Mouse (Mus musculus): Measurements from ENCODE around the gene Sync.

Gene Sync

GRCm38 (mm10) chr4:129252492-129252891 is 34.9 kb upstream of the Sync start:
- ChIA-PET POLR2A (interaction anchor here (0.6 to 59.8 kb wide), 23 partner anchors 0 to 263 kb away, joined by 3 to 2422 read pairs (median 6); partner anchors contain the start of genes C77080 (in 3 of the 4), Bsdc1 (in 1 of the 4), Rnf19b (in 1 of the 4) and S100pbp (in 1 of the 4)), CTCF (interaction anchor here in 2 of 4 experiments (0.6 to 3.1 kb wide), 2 partner anchors 24 kb away, joined by 3 to 12 read pairs; no protein-coding TSS in a partner anchor)

GRCm38 (mm10) chr4:129254571-129254970 is 32.8 kb upstream of the Sync start:
- ChIA-PET CTCF (interaction anchor here in 1 of 4 experiments (0.7 kb wide), 1 partner anchor 803 kb away, joined by 3 read pairs; no protein-coding TSS in a partner anchor), POLR2A (interaction anchor here in 3 of 4 experiments (0.5 to 59.8 kb wide), 8 partner anchors 2 to 51 kb away, joined by 4 to 2422 read pairs (median 68); partner anchors contain the start of gene C77080 (in 2 of the 3))

- CTCF ChIA-PET, result interaction anchor here in 2 of 4 experiments (0.6 to 1.2 kb wide), 3 partner anchors 18 to 39 kb away, joined by 3 to 4 read pairs (median 3); no protein-coding TSS in a partner anchor
- POLR2A ChIA-PET, result interaction anchor here (0.6 to 59.8 kb wide), 20 partner anchors 4 to 574 kb away, joined by 3 to 2422 read pairs (median 4); partner anchors contain the start of genes C77080 (in 1 of the 4), Rnf19b (in 1 of the 4), S100pbp (in 1 of the 4) and Txlna (in 1 of the 4)
Observed at GRCm38 (mm10) chr4:129256450-129257380, 30.7 kb upstream of the Sync start.

GRCm38 (mm10) chr4:129259101-129259500 is 28.3 kb upstream of the Sync start:
- POLR2A ChIA-PET, result interaction anchor here in 3 of 4 experiments (0.6 to 53.2 kb wide), 11 partner anchors 8 to 218 kb away, joined by 3 to 2422 read pairs (median 3); no protein-coding TSS in a partner anchor
- CTCF ChIA-PET, result no interaction called here

- ChIA-PET CTCF (interaction anchor here in 3 of 4 experiments (0.9 to 1.5 kb wide), 6 partner anchors 13 to 195 kb away, joined by 3 to 9 read pairs (median 4); no protein-coding TSS in a partner anchor), POLR2A (interaction anchor here in 3 of 4 experiments (0.6 to 53.2 kb wide), 26 partner anchors 9 to 230 kb away, joined by 3 to 2422 read pairs (median 4); partner anchors contain the start of genes S100pbp (in 3 of the 3), Yars (in 3 of the 3), Bsdc1 (in 1 of the 3) and Fam229a (in 1 of the 3))
Observed at GRCm38 (mm10) chr4:129260678-129261077, 26.7 kb upstream of the Sync start.

DNA sequence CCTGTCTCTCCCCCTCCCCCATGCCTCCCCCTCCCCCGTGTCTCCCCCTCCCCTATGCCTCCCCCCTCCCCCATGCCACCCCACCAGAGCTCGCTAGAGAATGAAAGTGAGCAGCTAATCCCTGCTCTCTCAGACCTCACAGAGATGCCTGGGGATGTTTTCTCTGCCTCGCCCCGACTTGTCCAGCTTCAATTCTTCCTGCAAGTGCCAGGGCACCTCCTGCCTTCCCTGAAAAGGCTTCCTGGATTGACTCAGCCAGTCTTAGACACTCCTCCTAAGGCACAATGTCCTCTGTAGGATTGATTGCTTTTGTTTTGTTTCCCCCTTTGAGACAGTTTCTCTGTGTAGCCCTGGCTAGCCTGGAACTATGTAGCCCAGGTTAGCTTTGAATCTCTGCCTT is 26.2 kb upstream of the Sync start, which contains the start of gene C77080:
TSS of gene C77080 (minus strand) at position 209 of the 400 bp plus-strand sequence.
- ChIA-PET POLR2A (interaction anchor here (0.6 to 53.2 kb wide), 24 partner anchors 9 to 230 kb away, joined by 3 to 2422 read pairs (median 4); partner anchors contain the start of genes S100pbp (in 3 of the 4), Yars (in 3 of the 4), Bsdc1 (in 1 of the 4) and Fam229a (in 1 of the 4)), CTCF (interaction anchor here in 3 of 4 experiments (0.6 to 1.5 kb wide), 7 partner anchors 12 to 194 kb away, joined by 3 to 9 read pairs (median 4); no protein-coding TSS in a partner anchor)

DNA sequence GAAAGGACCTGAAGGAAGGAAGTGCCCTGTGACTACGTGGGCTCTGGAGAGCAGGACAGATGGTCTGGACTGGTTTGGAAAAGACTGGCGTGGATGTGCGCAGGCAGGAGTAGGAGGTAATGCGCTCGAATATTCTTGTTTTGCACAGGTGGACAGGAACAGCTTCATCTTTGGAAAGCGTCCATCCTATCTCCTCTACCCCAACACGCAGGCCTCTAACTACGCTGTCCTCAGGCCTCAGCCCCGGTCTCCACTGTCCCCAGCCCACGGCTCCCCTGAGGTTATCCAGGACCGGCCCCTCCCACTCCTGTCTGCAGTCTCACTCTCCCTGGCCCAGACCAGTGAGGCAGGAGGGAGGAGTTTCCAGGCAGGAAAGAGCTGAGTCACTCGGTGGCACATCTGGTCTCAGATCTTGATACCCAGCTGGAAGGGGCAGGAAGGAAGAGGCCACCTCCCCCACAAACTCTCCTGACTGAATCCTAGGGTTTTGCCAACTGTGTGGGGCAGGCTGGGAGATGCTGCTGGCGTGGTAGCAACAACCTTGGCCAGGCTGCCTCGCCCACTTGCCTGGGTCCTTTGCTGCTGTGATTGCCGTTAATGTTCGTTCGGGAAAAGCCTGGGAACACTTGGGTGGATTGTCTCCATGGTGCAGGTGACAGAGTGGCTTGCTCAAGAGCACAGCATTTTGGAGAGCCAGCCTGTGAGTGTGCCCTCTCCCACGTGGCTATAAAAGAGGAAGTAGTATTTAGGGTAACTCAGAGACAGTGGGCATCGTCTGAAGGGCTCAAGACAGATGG is 24.0 kb upstream of the Sync start:
- POLR2A ChIA-PET, result interaction anchor here (0.5 to 53.2 kb wide), 29 partner anchors 9 to 1391 kb away, joined by 3 to 2422 read pairs (median 4); partner anchors contain the start of genes Bsdc1 (in 1 of the 4), Rnf19b (in 1 of the 4), S100pbp (in 1 of the 4) and Yars (in 1 of the 4)
- CTCF ChIA-PET, result interaction anchor here in 3 of 4 experiments (0.6 to 1.5 kb wide), 6 partner anchors 12 to 192 kb away, joined by 3 to 11 read pairs (median 4); no protein-coding TSS in a partner anchor

- ChIA-PET POLR2A (interaction anchor here (0.5 to 53.2 kb wide), 32 partner anchors 8 to 247 kb away, joined by 3 to 2422 read pairs (median 4); partner anchors contain the start of genes Rnf19b (in 2 of the 4), S100pbp (in 2 of the 4), Yars (in 2 of the 4) and Bsdc1 (in 1 of the 4)), CTCF (interaction anchor here (0.6 to 2.3 kb wide), 12 partner anchors 10 to 154 kb away, joined by 3 to 15 read pairs (median 3); partner anchors contain the start of gene Hpca (in 1 of the 4))
Observed at GRCm38 (mm10) chr4:129266191-129266590, 21.2 kb upstream of the Sync start.

GRCm38 (mm10) chr4:129266821-129267220 is 20.6 kb upstream of the Sync start:
- POLR2A ChIA-PET, result interaction anchor here (0.5 to 53.2 kb wide), 25 partner anchors 9 to 209 kb away, joined by 3 to 2422 read pairs (median 7); partner anchors contain the start of genes Rnf19b (in 2 of the 4), Bsdc1 (in 1 of the 4), S100pbp (in 1 of the 4) and Yars (in 1 of the 4)
- CTCF ChIA-PET, result interaction anchor here in 3 of 4 experiments (0.6 to 2.3 kb wide), 8 partner anchors 9 to 154 kb away, joined by 3 to 15 read pairs (median 3); partner anchors contain the start of gene Hpca (in 1 of the 3)

DNA sequence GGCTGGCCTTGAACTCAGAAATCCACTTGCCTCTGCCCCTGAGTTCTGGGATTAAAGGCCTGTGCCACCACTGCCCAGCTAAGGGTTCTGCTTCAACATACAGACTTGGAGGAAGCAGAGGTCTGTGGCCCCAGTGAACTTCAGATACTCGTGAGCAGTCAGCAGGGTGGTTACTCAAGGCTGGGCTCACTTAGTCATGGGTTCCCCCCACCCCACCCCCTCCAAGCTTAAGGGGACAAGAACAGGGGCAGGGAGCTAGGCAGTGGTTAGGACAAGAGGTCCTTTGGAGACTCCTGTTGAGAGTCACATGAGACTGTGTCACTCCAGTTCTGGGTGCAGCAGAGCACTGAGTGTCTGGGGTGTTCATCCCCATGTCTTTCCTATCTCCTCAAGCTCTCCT is 18.7 kb upstream of the Sync start:
- CTCF ChIA-PET, result interaction anchor here in 3 of 4 experiments (0.5 to 1.2 kb wide), 3 partner anchors 8 to 116 kb away, joined by 3 read pairs; no protein-coding TSS in a partner anchor
- POLR2A ChIA-PET, result interaction anchor here (0.6 to 53.2 kb wide), 16 partner anchors 7 to 211 kb away, joined by 3 to 2422 read pairs (median 4); no protein-coding TSS in a partner anchor

DNA sequence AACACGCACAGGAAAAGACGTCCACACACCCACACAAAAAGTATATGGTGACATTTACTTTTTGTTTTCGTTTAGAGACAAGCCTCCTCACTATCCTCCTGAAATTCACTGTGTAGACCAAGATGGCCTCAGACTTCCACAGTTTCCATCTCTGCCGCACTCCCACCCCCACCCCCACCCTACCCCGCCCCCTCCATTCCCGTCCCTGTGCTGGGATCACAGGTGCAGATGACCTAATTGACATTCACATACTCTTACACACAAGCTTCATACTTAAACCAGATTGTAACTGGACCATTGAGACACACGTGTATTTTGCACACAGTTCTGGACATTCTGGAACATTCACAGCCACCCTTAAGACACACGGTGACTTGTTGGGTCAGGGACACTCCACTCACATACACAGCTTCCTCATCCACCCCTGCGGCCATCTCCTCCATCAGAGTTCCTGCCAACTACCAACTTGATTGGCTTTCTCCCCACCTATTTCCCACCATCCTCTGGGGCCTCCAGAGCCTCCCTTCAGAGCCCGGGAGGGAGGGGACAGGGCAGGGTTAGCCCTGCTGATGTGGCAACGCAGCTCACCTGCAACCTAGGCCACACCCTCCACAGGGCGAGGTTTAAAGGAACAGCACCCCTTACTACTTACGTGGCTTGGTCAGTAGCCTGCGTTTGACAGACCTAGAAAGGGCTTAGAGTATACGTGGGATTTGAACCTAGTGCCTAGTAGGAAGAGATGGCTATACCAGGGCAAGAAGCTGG is 15.2 kb upstream of the Sync start:
- POLR2A ChIA-PET, result interaction anchor here in 3 of 4 experiments (0.5 to 53.2 kb wide), 50 partner anchors 9 to 424 kb away, joined by 3 to 2422 read pairs (median 6); partner anchors contain the start of genes C77080 (in 2 of the 3), Rnf19b (in 2 of the 3), S100pbp (in 2 of the 3) and Yars (in 2 of the 3)
- CTCF ChIA-PET, result interaction anchor here (0.5 to 1.8 kb wide), 18 partner anchors 7 to 295 kb away, joined by 3 to 18 read pairs (median 4); no protein-coding TSS in a partner anchor

DNA sequence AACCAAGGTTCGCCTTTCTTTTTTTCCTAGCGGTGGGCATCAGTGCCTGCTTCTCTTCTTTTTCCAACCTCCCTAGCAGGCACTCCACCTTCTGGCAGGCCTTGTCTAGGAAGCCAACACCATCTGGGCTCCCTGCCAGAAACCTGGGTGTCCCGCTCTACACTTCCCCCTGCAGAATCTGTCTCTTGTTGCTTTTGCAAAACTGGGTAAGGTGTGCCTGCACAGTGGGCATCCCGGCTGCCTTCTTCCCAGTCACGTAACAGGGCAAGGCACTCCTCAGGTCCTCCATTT is 14.7 kb upstream of the Sync start:
- CTCF ChIA-PET, result interaction anchor here (0.7 to 1.9 kb wide), 11 partner anchors 20 to 181 kb away, joined by 3 to 11 read pairs (median 5); no protein-coding TSS in a partner anchor

DNA sequence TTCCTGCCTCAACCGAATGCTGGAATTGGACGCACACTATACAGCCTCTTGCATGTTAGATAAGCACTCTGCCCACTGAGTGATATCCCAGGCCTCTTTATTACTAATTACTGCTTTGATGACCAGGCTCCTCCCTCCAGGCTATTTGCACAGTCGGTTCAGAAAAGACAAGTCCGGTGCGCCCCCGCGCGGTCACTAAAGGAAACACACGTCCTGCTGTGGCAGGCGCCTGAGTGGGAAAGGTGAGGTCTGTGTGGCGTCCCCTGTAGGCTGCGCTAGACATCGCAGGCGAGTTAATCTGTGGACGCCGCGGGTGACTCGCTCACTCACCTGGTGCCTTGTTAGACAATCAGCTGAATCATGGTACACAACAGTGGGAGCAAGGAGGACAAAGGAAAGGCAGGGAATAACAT is 11.0 kb upstream of the Sync start:
- ChIA-PET POLR2A (interaction anchor here (0.6 to 53.2 kb wide), 57 partner anchors 9 to 364 kb away, joined by 3 to 2422 read pairs (median 4); partner anchors contain the start of genes C77080 (in 2 of the 4), S100pbp (in 2 of the 4), Yars (in 2 of the 4) and Bsdc1 (in 1 of the 4)), CTCF (interaction anchor here (0.5 to 3.8 kb wide), 81 partner anchors 8 to 332 kb away, joined by 3 to 45 read pairs (median 4); partner anchors contain the start of genes C77080 (in 2 of the 4), Ak2 (in 1 of the 4), Bsdc1 (in 1 of the 4) and Fndc5 (in 1 of the 4))

More for the DNA sequence above, 14.7 kb upstream of the Sync start:
- POLR2A ChIA-PET, result interaction anchor here in 3 of 4 experiments (0.5 to 53.2 kb wide), 44 partner anchors 8 to 424 kb away, joined by 3 to 2422 read pairs (median 6); partner anchors contain the start of genes C77080 (in 2 of the 3), Rnf19b (in 2 of the 3), S100pbp (in 2 of the 3) and Yars (in 2 of the 3)

- ChIA-PET CTCF (interaction anchor here in 1 of 4 experiments (1.0 kb wide), 1 partner anchor 172 kb away, joined by 3 read pairs; no protein-coding TSS in a partner anchor), POLR2A (interaction anchor here in 2 of 4 experiments (0.6 to 27.3 kb wide), 7 partner anchors 10 to 434 kb away, joined by 3 to 320 read pairs (median 3); partner anchors contain the start of gene Rnf19b (in 1 of the 2))
Observed at GRCm38 (mm10) chr4:129282786-129283185, 4.6 kb upstream of the Sync start.

DNA sequence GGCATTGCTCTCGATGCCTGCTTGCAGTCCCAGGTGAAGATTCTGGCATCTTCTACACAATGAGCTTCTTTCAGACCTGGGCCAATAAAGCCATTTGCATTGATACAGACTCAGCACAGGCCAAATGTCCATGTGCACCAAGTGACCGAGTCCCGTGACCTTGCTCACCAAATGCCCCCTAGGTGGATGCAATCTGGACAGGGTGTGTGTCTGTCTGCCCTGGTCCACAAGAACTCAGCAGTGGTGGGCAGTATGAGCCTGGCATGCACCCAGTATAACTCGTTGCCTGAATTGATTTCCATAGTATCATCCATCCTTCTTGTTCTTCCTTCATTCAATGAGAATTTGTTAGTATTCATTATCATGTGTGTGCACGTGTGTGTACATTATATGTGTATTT is 4.2 kb upstream of the Sync start:
- ChIA-PET CTCF (interaction anchor here in 1 of 4 experiments (1.0 kb wide), 1 partner anchor 172 kb away, joined by 3 read pairs; no protein-coding TSS in a partner anchor), POLR2A (interaction anchor here in 2 of 4 experiments (0.9 to 27.3 kb wide), 5 partner anchors 10 to 225 kb away, joined by 3 to 320 read pairs (median 4); partner anchors contain the start of gene Rnf19b (in 1 of the 2))

Data from embryonic stem cell, embryonic (primary cell).